Mouse (Mus musculus): ENCODE data around the gene Vegfc. TPM values are rescaled to one million over a fixed set of nuclear protein-coding genes. Genes with fewer than 3 reads are reported as not detected.

Gene Vegfc
- 4.0 and 5.9 TPM in 2 replicates for polyA plus RNA-seq (2015; fragmentation: Nextera tagmentation; extraction: Ambion mirVana)

DNA sequence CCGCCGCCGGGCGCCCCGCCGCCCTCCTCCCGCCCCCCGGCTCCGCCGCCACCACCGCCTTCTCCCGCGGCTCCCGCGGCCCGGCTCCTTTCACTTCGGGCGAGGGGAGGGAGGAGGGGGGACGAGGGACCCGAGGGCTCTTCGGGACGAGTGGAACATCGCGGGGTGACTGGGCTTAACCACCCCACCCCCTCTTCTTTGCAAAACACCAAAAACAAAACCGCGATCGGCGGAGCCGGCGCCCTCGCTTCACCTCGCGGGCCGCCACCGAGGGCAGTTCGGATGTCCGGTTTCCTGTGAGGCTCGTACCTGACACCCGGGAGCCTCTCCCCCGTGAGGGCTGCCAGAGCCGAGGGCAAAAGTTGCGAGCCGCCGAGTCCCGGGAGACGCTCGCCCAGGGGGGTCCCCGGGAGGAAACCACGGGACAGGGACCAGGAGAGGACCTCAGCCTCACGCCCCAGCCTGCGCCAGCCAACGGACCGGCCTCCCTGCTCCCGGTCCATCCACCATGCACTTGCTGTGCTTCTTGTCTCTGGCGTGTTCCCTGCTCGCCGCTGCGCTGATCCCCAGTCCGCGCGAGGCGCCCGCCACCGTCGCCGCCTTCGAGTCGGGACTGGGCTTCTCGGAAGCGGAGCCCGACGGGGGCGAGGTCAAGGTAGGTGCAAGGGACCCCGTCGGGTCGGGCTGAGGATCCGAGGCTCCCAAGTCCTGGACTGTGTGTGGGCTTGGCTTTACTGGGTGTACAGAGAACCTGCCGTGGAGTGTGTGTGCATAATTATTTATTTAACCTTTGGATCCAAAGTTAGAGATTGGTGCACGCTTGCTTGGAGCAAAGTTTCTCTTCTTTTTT is at the start of gene Vegfc:
Gene Vegfc (plus strand): TSS at position 336 of the 850 bp plus-strand sequence.
- Histone ChIP-seq H3K27me3 (replicated peaks; ENCODE audit: control insufficient read depth, insufficient read depth, low read length) (no peaks in the 10 kb centered on the region), H3K9me3 (ENCODE audit: control insufficient read depth, low read length) (no peaks in the 10 kb centered on the region), H3K9ac (ENCODE audit: low read depth, low read length) (peak within 1 kb of the TSS; percentile 89), H3K27ac (ENCODE audit: low read length) (peak within 1 kb of the TSS; percentile 94), H3K4me3 (ENCODE audit: low read length) (peak within 1 kb of the TSS; percentile 86), H3K4me1 (ENCODE audit: control insufficient read depth, insufficient read depth, low read length) (peaks cover 10% of the 10 kb centered on the region; the same call in 1 of the 2 replicates), H3K4me2 (ENCODE audit: low read depth, low read length) (peak within 1 kb of the TSS; percentile 81), H3K36me3 (ENCODE audit: control insufficient read depth, insufficient read depth, low read length) (no peaks in the 10 kb centered on the region)
- WGBS = under 1% methylated on average over 61 of the region's 79 CpGs
- peak; percentile 85 for ATAC-seq

- WGBS = 81% methylated on average over 1 of the region's 1 CpGs
- H3K9me3 ChIP-seq (ENCODE audit: control insufficient read depth, low read length) = no peaks in the 10 kb centered on the region
- H3K27me3 ChIP-seq (replicated peaks; ENCODE audit: control insufficient read depth, insufficient read depth, low read length) = no peaks in the 10 kb centered on the region
- H3K4me2 ChIP-seq (ENCODE audit: low read depth, low read length) = no peak overlapping the region
- H3K9ac ChIP-seq (ENCODE audit: low read depth, low read length) = no peak overlapping the region
- H3K36me3 ChIP-seq (ENCODE audit: control insufficient read depth, insufficient read depth, low read length) = no peaks in the 10 kb centered on the region
- no peak overlapping the region for H3K27ac ChIP-seq (ENCODE audit: low read length)
- no peak overlapping the region for H3K4me3 ChIP-seq (ENCODE audit: low read length)
- no peak for ATAC-seq
- H3K4me1 ChIP-seq (ENCODE audit: control insufficient read depth, insufficient read depth, low read length) = no peaks in the 10 kb centered on the region
Observed at GRCm38 (mm10) chr8:54034584-54034983, 42.8 kb upstream of the Vegfc start.

GRCm38 (mm10) chr8:54042601-54043000 is 34.8 kb upstream of the Vegfc start:
- H3K27ac ChIP-seq (ENCODE audit: low read length) = no peak overlapping the region
- H3K27me3 ChIP-seq (replicated peaks; ENCODE audit: control insufficient read depth, insufficient read depth, low read length) = no peaks in the 10 kb centered on the region
- no peak overlapping the region for H3K4me3 ChIP-seq (ENCODE audit: low read length)
- 31% methylated on average over 1 of the region's 1 CpGs for WGBS
- no peak overlapping the region for H3K9ac ChIP-seq (ENCODE audit: low read depth, low read length)
- ATAC-seq = no peak
- H3K36me3 ChIP-seq (ENCODE audit: control insufficient read depth, insufficient read depth, low read length) = no peaks in the 10 kb centered on the region
- no peak overlapping the region for H3K4me2 ChIP-seq (ENCODE audit: low read depth, low read length)
- no peaks in the 10 kb centered on the region for H3K4me1 ChIP-seq (ENCODE audit: control insufficient read depth, insufficient read depth, low read length)
- H3K9me3 ChIP-seq (ENCODE audit: control insufficient read depth, low read length) = no peaks in the 10 kb centered on the region

DNA sequence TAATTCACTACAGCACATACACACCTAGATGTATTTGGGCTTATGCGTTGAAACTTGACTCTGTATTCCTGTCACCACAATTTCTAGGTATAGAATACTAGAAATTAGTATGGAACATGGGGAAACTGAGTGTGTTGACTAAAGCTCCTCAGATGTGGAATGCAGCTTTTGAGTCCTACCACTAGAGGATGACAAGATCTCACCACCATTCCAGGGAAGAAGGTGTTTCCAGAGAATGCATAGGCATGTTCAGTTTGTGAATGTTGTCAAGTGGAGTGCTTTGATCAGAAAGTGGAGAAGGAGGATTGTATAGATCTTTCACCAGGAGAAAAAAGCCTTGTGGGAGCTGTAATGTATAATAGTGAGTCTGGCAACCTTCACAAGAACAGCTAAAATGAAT is 33.9 kb upstream of the Vegfc start:
- Histone ChIP-seq H3K27me3 (replicated peaks; ENCODE audit: control insufficient read depth, insufficient read depth, low read length) (no peaks in the 10 kb centered on the region), H3K9me3 (ENCODE audit: control insufficient read depth, low read length) (no peaks in the 10 kb centered on the region), H3K4me1 (ENCODE audit: control insufficient read depth, insufficient read depth, low read length) (no peaks in the 10 kb centered on the region), H3K36me3 (ENCODE audit: control insufficient read depth, insufficient read depth, low read length) (no peaks in the 10 kb centered on the region), H3K27ac (ENCODE audit: low read length) (no peak overlapping the region), H3K9ac (ENCODE audit: low read depth, low read length) (no peak overlapping the region), H3K4me3 (ENCODE audit: low read length) (no peak overlapping the region), H3K4me2 (ENCODE audit: low read depth, low read length) (no peak overlapping the region)
- ATAC-seq = no peak
- WGBS = 90% methylated on average over 1 of the region's 1 CpGs

DNA sequence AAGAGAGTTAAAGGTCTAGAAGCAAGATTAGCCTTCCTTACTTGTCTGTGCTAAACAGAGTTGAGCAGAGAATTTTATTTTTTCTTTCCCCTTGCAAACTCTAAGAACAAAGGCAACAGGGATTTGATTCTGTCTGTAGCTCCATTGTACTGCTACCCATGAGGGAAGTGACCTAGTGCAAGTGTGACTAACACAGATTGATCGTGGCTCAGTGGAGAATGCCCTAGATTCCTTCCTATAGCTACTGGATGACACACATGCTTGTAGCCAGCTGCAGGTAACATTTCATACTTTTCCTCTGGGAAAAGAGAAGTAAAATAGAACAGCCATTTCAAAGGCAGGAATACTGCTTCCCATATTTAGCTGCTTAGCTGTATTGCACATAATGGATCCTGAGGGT is 24.2 kb upstream of the Vegfc start:
- no peaks in the 10 kb centered on the region for H3K36me3 ChIP-seq (ENCODE audit: control insufficient read depth, insufficient read depth, low read length)
- no peak overlapping the region for H3K27ac ChIP-seq (ENCODE audit: low read length)
- H3K4me2 ChIP-seq (ENCODE audit: low read depth, low read length) = no peak overlapping the region
- no peak overlapping the region for H3K4me3 ChIP-seq (ENCODE audit: low read length)
- H3K9me3 ChIP-seq (ENCODE audit: control insufficient read depth, low read length) = no peaks in the 10 kb centered on the region
- ATAC-seq = no peak
- no peaks in the 10 kb centered on the region for H3K27me3 ChIP-seq (replicated peaks; ENCODE audit: control insufficient read depth, insufficient read depth, low read length)
- H3K4me1 ChIP-seq (ENCODE audit: control insufficient read depth, insufficient read depth, low read length) = no peaks in the 10 kb centered on the region
- H3K9ac ChIP-seq (ENCODE audit: low read depth, low read length) = no peak overlapping the region
- WGBS = 49% methylated on average over 1 of the region's 1 CpGs

- 36% methylated on average over 4 of the region's 4 CpGs for WGBS
- no peaks in the 10 kb centered on the region for H3K36me3 ChIP-seq (ENCODE audit: control insufficient read depth, insufficient read depth, low read length)
Observed at GRCm38 (mm10) chr8:54065492-54065891, 11.9 kb upstream of the Vegfc start.

GRCm38 (mm10) chr8:54076301-54076700 is 1.1 kb upstream of the Vegfc start:
- H3K4me2 ChIP-seq (ENCODE audit: low read depth, low read length) = peak overlapping the region; percentile 81
- H3K9ac ChIP-seq (ENCODE audit: low read depth, low read length) = peak overlapping the region; percentile 89; the same call in 1 of the 2 replicates
- 69% methylated on average over 1 of the region's 1 CpGs for WGBS
- peak overlapping the region; percentile 86 for H3K4me3 ChIP-seq (ENCODE audit: low read length)
- no peak for ATAC-seq
- no peaks in the 10 kb centered on the region for H3K27me3 ChIP-seq (replicated peaks; ENCODE audit: control insufficient read depth, insufficient read depth, low read length)
- H3K9me3 ChIP-seq (ENCODE audit: control insufficient read depth, low read length) = no peaks in the 10 kb centered on the region
- H3K27ac ChIP-seq (ENCODE audit: low read length) = 0 out of 2 replicates have a peak overlapping the region, but pooled peaks have one; percentile 94
- H3K36me3 ChIP-seq (ENCODE audit: control insufficient read depth, insufficient read depth, low read length) = no peaks in the 10 kb centered on the region
- H3K4me1 ChIP-seq (ENCODE audit: control insufficient read depth, insufficient read depth, low read length) = peaks cover 10% of the 10 kb centered on the region; the same call in 1 of the 2 replicates

More at GRCm38 (mm10) chr8:54065492-54065891, 11.9 kb upstream of the Vegfc start:
- Histone ChIP-seq H3K27me3 (replicated peaks; ENCODE audit: control insufficient read depth, insufficient read depth, low read length) (no peaks in the 10 kb centered on the region), H3K4me1 (ENCODE audit: control insufficient read depth, insufficient read depth, low read length) (no peaks in the 10 kb centered on the region), H3K27ac (ENCODE audit: low read length) (no peak overlapping the region), H3K4me3 (ENCODE audit: low read length) (no peak overlapping the region), H3K9me3 (ENCODE audit: control insufficient read depth, low read length) (no peaks in the 10 kb centered on the region), H3K4me2 (ENCODE audit: low read depth, low read length) (no peak overlapping the region), H3K9ac (ENCODE audit: low read depth, low read length) (no peak overlapping the region)
- ATAC-seq = no peak

- peak; percentile 85 for ATAC-seq
- Histone ChIP-seq H3K4me3 (ENCODE audit: low read length) (peak overlapping the region; percentile 86), H3K4me1 (ENCODE audit: control insufficient read depth, insufficient read depth, low read length) (peaks cover 10% of the 10 kb centered on the region; the same call in 1 of the 2 replicates), H3K27ac (ENCODE audit: low read length) (peak overlapping the region; percentile 94), H3K27me3 (replicated peaks; ENCODE audit: control insufficient read depth, insufficient read depth, low read length) (no peaks in the 10 kb centered on the region), H3K9me3 (ENCODE audit: control insufficient read depth, low read length) (no peaks in the 10 kb centered on the region), H3K9ac (ENCODE audit: low read depth, low read length) (peak overlapping the region; percentile 89), H3K4me2 (ENCODE audit: low read depth, low read length) (peak overlapping the region; percentile 81), H3K36me3 (ENCODE audit: control insufficient read depth, insufficient read depth, low read length) (no peaks in the 10 kb centered on the region)
- WGBS = 3% methylated on average over 15 of the region's 28 CpGs
Observed at GRCm38 (mm10) chr8:54076791-54077270, 575 bp upstream of the Vegfc start.

DNA sequence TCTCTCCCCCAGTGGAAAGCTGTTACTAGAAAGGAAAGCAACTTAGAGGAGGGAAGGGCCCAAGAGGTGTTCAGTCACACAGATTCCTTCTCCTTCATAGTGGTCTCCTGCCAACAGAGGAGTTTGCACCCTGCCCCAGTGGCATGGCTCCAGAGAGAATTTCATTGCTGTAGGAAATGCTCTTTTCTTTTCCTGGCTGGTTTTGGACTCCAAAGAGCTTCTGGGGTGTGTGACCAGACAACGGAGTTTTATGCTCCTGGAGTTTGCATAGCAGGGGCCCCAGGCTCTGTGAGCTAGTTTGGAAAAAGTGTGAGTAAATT is 675 bp downstream of the Vegfc start:
- WGBS = 2% methylated on average over 1 of the region's 1 CpGs
- Histone ChIP-seq H3K9me3 (ENCODE audit: control insufficient read depth, low read length) (no peaks in the 10 kb centered on the region), H3K4me1 (ENCODE audit: control insufficient read depth, insufficient read depth, low read length) (peaks cover 10% of the 10 kb centered on the region; the same call in 1 of the 2 replicates), H3K27me3 (replicated peaks; ENCODE audit: control insufficient read depth, insufficient read depth, low read length) (no peaks in the 10 kb centered on the region), H3K27ac (ENCODE audit: low read length) (peak overlapping the region; percentile 94), H3K36me3 (ENCODE audit: control insufficient read depth, insufficient read depth, low read length) (no peaks in the 10 kb centered on the region), H3K4me3 (ENCODE audit: low read length) (peak overlapping the region; percentile 86), H3K4me2 (ENCODE audit: low read depth, low read length) (peak overlapping the region; percentile 81), H3K9ac (ENCODE audit: low read depth, low read length) (peak overlapping the region; percentile 89)
- peak; percentile 31 for ATAC-seq

Data from intestine, embryonic 16.5 days (tissue).